Mouse (Mus musculus) 3T3-L1 (cell line): ENCODE measurements around the gene Nmb.

Experiments used
- DNase-seq: peaks from one replicate; pipeline ENCODE4 v3.0.0-alpha.2; 2015; ENCODE audit warnings: low read depth, low spot score

Nmb gene

GRCm38 (mm10) chr7:80860729-80861274 is 44.1 kb downstream of the Nmb start, which contains the start of gene Zscan2:
Zscan2 (plus strand) TSS chr7:80860920.
- DNase-seq: peak; percentile 96

- DNase-seq: peak; percentile 64
Measured at GRCm38 (mm10) chr7:80860227-80860626, 44.6 kb downstream of the Nmb start.

- DNase-seq: peak; percentile 81
Measured at GRCm38 (mm10) chr7:80857181-80857580, 47.7 kb downstream of the Nmb start.

GRCm38 (mm10) chr7:80855316-80855715 is 49.6 kb downstream of the Nmb start:
- no peak for DNase-seq

GRCm38 (mm10) chr7:80853218-80853617 is 51.7 kb downstream of the Nmb start:
- no peak for DNase-seq
